Mouse (Mus musculus) brain, embryonic 14.5 days (tissue): ENCODE measurements around the gene Plekhg5.

ENCODE experiments used
- CTCF ChIP-seq: fragments of 200-500 bp; IDR thresholded peaks from 2 replicates; pipeline ENCODE4 v1.5.1; 2012; ENCODE audit warnings: inconsistent platforms, mild to moderate bottlenecking, moderate library complexity, borderline replicate concordance; ENCODE audit not compliant: insufficient read depth, insufficient read length; ENCODE audit errors: extremely low read depth
- POLR2A ChIP-seq: fragments of 200-500 bp; IDR thresholded peaks from 2 replicates; pipeline ENCODE4 v1.6.1; 2012; ENCODE audit warnings: mild to moderate bottlenecking, inconsistent platforms, borderline replicate concordance; ENCODE audit not compliant: poor library complexity, insufficient read depth, insufficient read length, severe bottlenecking; ENCODE audit errors: extremely low read depth

DNA sequence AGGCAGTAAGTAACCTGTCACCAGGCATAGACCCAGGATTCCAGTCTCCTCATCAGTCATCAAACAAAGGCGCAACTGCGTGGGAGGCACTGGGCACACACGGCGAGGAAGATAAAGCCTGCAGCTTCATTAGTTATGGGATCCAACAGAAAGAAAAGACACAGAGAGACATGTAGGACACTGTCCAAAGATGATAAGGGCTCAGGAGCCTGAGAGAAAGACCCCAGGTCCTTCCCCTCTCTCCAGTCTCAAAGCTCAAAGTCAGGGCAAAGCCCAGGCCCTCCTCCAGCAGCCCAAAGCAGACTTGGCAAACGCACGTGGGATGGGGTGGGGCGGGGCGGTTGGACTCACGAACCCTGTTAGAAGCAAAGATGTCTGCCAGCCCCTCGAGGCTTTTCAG lies 73.2 kb downstream of the Plekhg5 start:
- TF ChIP-seq CTCF (no peak), POLR2A (no peak)
